Mouse (Mus musculus): ENCODE measurements at regions not wholly inside any gene's neighbourhood (a gene's known extent, or its start where the extent isn't known, plus 50 kb on each side); places are given as distances from the start of the nearest gene placed in this dataset.
A peak's percentile ranks its signal among the peaks of the same experiment; 100 is the strongest.

DNA sequence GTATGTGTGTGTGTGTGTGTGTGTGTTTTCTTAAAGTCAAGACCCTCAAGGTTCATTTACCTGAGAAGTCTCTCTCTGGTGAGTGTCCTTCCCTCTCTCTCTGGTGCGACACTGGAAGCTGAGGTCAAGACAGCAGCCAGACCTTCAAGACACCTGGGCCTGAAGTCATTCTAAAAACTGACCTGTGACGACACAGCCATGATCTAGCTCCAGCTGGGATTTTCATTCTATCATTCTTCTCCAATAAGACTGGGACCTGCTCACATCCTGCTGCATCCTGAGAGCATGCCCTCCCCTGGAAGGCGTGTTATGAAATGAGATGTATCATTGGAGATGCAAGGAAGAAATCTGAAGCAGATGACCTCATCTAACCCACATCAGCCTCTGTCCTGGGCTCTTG is 118.4 kb upstream of the Adamts9 start:
- DNase-seq (ENCODE audit: low spot score in 2 of 2): no peak

GRCm38 (mm10) chr6:93045524-93045923 is 102.2 kb upstream of the Adamts9 start:
- DNase-seq (ENCODE audit: low spot score in 2 of 2): no peak

GRCm38 (mm10) chr6:93041041-93041440 is 97.7 kb upstream of the Adamts9 start:
- no peak for DNase-seq (ENCODE audit: low spot score in 2 of 2)

- DNase-seq (ENCODE audit: low spot score in 2 of 2): no peak
Observed at GRCm38 (mm10) chr6:93031812-93032330, 88.6 kb upstream of the Adamts9 start.

DNA sequence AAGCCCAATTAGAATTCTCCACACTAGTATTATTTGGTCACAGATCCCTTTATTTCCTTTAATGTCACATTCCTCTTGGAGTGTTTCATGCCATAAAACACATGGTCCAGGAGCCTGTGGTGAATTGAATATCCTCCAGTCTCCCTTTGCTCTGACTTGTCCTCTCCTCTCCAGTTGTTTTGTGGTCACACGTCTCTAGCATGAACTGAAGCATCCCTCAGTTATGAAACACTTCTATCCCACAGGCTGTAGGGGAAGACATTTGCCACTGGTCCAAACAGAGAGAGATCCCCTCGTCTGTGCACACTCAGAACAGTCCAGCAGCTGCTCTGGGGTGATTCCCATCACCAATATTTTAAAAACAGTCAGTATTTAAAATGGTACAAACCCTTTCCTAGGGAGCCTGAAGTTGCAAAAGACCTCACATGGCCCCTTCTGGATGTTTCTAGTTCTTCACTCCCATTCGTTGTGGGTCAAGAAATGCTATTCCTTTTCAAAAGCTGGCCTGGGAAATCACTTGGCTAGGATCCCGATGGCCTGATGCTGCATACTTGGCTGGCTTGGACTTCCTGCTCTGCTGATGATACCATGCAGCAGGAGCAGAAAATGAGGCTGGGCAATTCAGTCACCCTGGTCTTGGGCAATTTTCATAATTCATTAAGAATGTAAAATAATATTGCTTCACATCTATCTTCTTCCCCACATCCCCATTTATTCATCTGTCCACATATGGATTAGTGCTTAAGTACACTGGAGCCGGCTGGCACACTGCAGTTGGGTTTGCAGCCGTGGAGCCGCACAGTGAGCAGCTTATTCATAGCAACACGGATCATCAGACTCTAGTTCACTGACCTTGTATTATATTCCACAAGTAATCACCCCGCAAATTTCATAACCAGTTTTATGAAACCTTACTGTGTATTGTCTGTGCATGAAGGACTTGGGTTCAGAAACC is 83.1 kb upstream of the Adamts9 start:
- peak in 1 of 2 experiments; percentile 13 for DNase-seq (ENCODE audit: low spot score in 2 of 2)

DNA sequence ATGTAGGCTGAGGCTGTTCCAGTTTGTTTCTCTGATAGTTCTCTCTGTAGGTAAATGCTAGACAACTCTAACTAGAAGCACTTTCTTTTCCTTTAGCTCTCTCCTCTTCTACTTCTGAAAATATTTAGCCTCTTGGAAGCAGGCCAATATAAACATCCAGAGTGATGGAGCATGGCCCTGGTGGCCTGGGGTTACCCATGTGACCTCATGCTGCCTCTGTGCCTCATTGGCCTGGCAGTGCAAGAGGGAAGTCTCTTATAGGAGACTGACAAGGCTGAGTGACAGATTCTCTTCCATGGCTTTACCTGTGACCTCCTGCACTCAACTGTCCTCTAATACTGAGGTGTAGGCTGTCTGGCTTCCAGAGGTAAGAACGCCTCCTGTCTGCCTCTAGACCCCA is 71.2 kb upstream of the Adamts9 start:
- no peak for DNase-seq (ENCODE audit: low spot score in 2 of 2)

- no peak for DNase-seq (ENCODE audit: low spot score in 2 of 2)
Observed at GRCm38 (mm10) chr6:93011906-93012305, 68.6 kb upstream of the Adamts9 start.

DNA sequence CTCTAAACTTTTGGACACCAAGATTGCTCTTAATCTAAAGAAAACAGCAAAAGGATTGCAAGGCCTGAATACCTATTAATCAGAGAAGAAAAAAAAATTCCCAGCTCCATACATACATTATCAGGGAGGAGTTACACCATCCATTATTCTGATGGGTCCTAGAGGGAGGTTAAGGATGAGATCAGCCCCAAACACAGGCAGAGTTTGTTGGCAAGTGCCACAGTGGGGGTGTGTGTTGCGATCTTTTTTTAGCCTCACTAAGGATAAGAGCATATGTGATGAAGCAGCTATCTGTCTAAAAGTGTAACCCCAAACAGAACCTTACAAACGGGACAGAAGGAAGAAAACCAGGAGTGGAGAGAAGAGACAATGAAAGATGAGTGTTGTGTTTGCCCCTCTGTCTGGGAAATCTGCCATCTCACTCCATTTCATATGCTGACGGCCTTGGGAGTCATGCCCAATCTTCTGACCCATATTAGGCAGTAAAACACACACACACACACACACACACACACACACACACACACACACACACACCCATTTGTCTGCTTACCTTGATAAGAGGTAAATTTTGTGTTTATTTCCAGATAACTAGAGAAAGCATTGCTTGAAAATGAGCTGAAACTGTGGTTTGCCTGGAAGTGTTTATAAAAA is 61.4 kb upstream of the Adamts9 start:
- DNase-seq (ENCODE audit: low spot score in 2 of 2): no peak

- no peak for DNase-seq (ENCODE audit: low spot score in 2 of 2)
Observed at GRCm38 (mm10) chr6:93003812-93004211, 60.5 kb upstream of the Adamts9 start.

DNA sequence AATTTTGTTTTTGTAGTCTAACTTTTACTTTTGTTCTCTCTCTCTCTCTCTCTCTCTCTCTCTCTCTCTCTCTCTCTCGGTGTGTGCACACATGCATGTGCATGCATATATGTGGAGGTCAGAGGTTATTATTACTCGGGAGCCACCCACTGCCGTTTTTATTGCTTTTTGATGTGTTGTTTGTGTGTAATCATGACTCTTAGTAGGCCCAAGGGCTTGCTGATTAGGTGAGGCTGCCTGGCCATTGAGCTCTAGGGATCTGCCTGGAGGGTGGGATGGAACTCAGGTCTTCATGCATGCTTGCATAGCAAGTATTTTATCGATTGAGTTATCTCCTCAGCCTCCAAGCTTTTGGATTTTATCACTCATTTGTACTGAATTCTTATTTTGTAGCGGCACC is 50.4 kb upstream of the Adamts9 start:
- DNase-seq (ENCODE audit: low spot score in 2 of 2): no peak
